Mouse (Mus musculus) embryonic stem cell, embryonic (primary cell): ENCODE data around the gene Tcp10a.
"Not testable (repeated sequence)": the region's sequence is repeated elsewhere in the genome, so short reads cannot be mapped to it uniquely, and the experiment has no call there.

Source experiments
- CTCF ChIA-PET, 4 experiments: fragments of 300-600 bp in 2 of 4; fragments of 350-600 bp in 2 of 4; sonication (Branson Sonifier 250); formaldehyde crosslinking; loops; one replicate each; lab custom pipeline; 2022; ENCODE audit warnings: inconsistent platforms in 2 of 4; lab: Charles Lee
- POLR2A ChIA-PET, 4 experiments: fragments of 300-600 bp in 2 of 4; fragments of 350-600 bp in 2 of 4; sonication (Branson Sonifier 250); formaldehyde crosslinking; loops; one replicate each; lab custom pipeline; 2022; ENCODE audit warnings: antibody characterized with exemption in 4 of 4, inconsistent platforms in 1 of 4; lab: Charles Lee

Gene Tcp10a

DNA sequence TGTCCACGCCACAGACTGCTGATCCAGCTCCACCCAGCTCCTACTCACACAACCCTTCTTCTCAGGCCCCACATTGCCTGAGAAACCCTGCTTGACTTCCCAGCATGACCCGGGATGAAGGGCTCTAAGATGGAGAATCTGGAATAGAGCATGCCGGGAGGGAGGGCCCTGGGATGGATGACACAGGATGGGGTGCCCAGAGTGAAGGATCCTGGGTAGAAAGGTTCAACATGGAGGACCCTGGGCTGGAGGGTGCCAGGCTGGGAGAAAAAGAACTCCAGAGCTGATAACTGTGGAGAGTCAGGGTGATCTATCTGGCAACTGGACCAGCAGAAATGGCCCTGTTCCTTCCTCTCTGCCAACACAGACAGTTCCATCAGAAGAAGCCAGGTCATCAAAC, 41.2 kb downstream of the Tcp10a start:
- POLR2A ChIA-PET, CTCF ChIA-PET: not testable (repeated sequence)

DNA sequence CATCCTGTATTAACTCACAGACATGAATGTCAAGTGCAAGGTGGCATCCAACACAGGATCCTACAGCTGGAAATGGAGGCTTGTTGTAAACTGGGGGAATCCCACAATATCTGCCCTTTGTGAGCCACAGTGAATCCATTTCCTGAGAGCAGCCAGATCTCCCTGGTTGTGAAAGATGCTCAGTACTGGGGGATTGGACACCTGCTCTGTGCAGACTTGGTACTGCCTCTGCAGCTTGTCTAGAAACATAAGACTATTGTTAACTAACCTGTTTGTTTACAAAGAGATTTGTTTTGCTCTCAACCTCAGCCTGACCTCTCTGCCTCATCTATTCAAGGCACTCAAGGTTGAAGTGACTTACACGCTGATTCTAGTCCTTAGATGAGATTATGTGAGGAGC, 41.8 kb downstream of the Tcp10a start:
- POLR2A ChIA-PET, CTCF ChIA-PET: not testable (repeated sequence)

DNA sequence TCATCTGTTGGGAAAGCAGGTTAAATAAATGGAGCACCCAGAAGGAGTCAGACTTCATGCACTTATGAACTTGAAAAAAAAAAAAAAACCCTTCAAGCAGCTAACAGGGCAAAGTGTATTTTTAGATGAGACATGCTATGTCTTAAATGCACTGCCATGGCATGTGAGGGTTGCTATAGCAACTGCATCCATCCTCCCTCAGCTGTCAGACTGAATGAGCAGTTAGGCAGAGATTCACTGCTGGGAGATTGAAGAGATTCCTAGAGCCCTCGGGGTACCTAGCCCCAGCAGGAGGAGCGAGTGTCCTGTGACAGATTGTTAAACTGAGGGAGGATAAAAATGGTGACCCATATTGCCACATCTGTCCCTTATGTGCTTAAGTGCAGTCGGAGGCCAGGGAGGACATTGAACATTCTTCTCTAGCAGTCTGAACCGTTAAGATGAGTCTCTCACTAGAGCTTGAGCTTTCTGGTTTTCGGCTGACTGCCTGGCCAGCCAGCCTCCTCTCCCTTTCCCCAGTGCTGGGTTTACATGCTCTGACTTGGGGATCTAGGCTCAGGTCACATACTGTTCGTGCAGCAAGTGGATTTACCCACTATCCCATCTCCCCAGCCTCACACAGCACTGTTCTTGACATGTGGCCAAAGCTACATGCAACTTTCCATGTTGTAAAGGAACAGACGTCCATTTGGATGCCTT, 42.4 kb downstream of the Tcp10a start:
- POLR2A ChIA-PET, CTCF ChIA-PET: not testable (repeated sequence)

DNA sequence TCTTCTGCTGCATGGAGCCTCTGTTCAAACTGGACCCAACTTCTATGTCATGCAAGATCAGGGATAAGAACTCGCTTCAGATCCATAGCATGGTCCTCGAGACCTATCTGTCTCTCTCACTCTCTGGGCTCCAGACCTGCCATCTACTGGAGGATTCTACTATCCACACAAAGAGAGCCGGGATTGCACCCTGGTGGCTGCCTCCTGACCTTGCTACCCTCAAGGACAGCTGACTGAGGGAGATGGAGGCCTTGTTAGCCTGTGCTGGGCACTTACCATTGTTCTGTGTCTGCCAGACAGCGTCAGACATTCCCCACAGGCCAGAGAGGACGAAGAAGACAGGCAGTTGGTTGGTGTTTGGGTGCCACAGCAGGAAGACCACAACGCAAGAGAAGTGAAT, 45.0 kb downstream of the Tcp10a start:
- POLR2A ChIA-PET, CTCF ChIA-PET: not testable (repeated sequence)

DNA sequence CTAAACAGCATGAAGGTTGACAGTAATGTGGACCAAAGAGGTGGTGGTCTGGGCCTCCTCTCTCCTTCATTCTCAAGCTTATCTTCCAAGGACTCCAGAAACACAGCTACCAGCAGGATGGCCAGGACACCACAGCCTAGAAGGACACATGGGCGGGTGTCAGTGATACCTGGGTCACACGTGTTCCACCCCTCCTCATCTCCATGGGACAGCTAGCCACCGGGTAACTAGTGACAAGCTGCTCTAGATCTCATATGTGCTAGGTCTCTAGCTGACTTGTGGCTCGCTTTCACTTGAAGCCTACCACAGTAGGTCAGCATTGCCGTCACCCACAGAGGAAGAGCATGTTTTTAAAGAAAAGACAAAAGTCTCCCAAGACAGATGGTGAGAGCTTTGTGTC, 47.4 kb downstream of the Tcp10a start, which contains the start of gene Gm49630:
Gene Gm49630 (minus strand): TSS at position 101 of the 400 bp plus-strand sequence.
- CTCF ChIA-PET, POLR2A ChIA-PET: not testable (repeated sequence)

DNA sequence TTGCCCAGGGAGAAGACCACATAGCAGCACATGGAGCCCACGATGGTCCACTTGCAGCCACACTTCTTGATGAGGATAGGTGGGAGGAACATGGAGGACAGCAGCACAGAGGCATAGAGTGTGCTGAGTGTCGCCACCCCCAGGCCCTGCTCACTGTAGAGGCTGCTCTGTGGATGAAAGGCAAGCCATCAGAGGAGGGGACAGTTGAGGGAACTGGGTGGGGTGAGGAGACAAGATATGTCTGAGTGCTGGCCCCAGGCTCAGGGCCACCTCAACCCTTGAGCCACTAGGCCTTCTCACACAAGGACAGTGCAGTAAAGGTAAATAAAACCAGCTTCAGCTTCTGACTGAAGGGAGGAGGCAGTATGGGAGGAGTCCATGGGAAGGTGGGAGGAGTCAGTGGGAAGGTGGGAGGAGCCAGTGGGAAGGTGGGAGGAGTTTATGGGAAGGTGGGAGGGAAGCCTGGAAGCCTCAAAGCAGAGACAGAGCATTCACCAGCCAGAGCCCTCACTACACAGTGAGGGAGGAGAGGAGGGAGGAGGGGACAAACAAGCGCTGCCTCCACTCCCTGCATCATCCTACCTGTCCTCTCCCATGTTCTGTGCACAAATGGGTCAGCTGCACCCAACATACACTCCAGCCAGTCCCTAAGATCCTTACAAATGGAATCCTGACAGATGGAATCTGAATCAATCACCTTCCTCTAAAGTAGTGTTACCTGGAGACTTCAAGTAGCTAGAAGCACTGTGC, 52.7 kb downstream of the Tcp10a start:
- CTCF ChIA-PET, POLR2A ChIA-PET: not testable (repeated sequence)

DNA sequence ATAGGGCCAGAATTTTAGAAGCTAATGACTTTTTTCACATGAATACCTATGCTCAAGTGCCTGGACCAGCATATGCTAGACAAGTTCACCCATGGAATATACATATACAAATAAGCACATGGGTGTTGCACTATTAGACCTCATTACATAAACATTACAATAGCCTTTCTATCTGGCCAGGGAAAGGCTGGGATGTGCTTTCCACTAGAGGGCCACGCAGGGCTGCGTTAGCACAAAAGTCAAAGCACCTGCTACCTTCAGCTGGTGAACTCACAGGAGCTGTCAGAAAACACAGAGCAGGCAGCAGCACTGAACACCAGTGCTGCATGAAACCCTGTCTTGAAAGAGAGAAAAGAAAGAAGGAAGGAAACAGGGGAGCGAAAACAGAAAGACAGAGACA, 53.5 kb downstream of the Tcp10a start:
- CTCF ChIA-PET, result not testable (repeated sequence)

DNA sequence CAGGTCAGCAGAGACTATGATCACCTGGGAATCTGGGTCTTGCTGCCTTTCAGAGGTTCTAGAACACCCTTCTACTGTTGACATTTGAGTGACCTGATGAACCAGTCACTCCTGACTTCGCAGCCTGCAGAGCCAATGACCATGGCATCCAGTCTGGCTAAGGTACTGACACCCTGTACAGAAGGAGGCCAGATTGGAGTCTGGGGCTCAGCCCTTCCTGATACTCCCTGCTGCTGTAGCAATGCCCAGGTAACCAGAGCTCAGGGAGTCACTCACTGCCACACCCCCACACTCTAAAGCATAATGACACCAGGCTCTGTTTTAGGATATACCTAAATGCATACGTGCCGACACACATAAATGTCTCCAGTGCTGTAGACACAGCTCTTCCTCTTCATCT, 58.3 kb downstream of the Tcp10a start:
- CTCF ChIA-PET, POLR2A ChIA-PET: not testable (repeated sequence)

More for the DNA sequence above, 53.5 kb downstream of the Tcp10a start:
- POLR2A ChIA-PET, result not testable (repeated sequence)

DNA sequence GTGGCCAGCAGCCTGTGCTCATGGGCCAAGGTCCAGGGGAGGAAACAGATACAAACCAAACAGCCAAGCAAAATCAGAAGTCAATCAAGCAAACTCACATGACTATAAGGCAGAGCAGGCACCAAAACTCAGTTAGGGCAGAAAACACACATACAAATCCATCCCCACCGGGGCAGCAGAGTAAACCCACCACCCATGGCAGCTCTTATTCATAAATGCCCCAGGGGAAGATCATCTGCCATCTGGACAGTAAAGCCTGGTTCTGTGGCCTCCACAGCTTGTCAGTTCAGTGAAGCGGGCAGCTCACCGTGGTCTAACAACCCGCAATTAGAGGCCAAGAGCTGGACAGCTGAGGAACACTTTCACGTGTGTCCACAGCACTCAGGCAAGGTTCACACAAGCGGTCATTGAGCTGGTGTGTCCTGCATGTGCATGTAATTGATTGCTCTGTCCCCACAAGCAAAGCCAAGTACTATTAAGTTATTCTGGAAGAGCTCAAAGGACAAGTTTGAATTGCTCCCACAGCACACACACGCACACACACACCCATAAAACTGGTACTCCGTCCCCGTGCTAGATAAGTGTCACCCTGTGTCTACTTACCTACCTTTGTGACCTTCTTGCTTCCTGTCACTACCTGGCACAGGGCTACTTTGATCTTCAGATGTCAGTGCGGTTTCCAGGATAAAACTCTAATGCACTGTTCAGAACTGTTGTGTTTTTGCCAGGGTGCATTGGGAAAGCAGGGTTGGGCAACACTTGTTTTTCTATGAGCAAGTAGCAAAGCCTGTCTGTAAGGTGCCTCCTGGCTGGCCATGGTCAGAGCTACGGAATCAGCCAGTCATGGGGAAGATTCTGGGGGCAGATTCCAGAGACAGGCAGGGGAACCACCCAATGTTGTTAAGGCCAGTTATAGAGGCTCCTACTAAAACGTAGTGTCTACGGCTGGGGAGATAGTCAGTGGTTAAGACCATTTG, 59.0 kb downstream of the Tcp10a start:
- POLR2A ChIA-PET, CTCF ChIA-PET: not testable (repeated sequence)

DNA sequence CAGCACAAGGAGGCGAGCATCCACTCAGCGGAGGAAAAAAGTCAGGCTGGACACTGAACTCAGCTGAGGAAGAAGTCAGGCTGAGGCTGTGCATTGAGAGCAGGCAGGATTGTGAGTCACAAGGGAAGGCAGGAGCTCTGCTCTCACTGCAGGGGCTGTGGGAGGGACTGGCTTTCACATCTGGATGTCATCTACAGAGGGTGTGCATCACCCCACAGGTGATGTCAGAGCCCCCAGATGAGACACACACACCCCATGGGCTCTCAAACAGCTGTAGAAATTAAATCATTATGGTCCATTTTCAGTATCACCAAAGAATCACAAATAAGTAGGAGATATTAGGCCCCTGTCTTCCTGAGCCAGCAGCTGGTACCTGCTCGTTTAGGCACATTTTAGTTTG, 60.9 kb downstream of the Tcp10a start, which contains the start of gene Unc93a2:
Gene Unc93a2 (minus strand): TSS at position 101 of the 400 bp plus-strand sequence.
- POLR2A ChIA-PET, result not testable (repeated sequence)

DNA sequence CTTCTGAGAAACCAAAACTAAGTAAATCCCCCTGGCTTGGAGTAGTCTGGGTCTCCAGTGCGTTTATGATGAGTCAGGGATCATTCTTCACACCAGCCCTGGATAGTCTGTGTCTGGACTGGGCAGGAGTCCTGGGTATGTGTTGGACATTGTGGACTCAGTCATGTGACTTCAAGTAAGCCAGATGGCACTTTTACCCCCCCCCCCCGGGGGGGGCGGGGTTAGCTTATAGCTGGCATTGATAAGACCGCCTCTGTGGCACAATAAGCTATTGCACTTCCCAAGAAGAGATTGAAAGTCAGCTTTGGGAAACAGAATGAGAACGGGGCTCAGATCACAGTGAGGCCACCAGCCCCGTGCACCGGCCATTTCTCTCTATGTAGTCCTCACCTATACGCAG, 61.6 kb downstream of the Tcp10a start:
- POLR2A ChIA-PET, CTCF ChIA-PET: not testable (repeated sequence)

More for the DNA sequence above, 60.9 kb downstream of the Tcp10a start, which contains the start of gene Unc93a2:
- CTCF ChIA-PET, result not testable (repeated sequence)

DNA sequence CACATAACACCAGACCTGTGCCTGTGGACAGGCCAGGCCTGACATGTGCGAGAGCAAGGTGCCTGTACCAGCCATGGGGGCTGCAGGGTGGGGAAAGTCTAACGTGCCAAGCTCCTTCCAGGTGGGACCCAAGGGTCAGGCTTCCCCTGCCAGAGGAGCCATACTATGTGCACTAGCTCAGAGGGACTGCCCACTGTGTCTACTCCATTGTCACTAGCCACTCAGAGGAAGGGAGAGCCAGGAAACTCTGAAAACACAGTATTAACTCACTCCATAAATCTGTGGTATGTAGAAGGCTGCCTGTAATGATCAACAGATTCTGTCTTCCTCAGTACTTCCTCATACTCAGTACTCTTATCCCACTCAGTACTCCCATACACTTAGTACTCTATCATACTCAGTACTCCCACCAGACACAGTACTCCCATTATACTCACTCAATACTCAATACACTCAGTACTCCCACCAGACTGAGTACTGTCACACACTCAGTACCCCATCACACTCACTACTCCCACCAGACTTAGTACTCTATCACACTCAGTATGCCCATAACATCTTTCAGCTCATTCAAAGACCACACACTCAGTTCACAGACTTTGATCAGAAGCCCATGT, 64.0 kb downstream of the Tcp10a start:
- POLR2A ChIA-PET, CTCF ChIA-PET: not testable (repeated sequence)

DNA sequence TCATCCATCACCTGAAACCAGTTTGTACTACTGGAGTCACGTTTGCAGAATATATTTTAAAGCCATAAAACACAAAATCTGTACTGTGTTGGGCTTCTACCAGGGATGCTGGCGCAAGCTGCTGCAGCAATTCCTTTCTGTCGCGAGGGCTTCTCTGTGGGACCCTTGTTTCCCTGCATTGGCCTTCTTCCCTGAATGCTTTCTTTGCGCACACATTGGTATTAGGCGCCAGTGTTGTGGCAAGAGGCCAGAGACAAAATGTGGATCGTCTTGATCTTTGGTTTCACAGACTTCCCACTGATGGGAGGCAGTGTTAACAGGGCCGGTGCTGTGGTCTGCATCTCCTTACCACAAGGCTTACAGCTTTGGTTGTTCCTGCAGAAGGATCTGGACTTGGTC, 64.5 kb downstream of the Tcp10a start:
- POLR2A ChIA-PET, CTCF ChIA-PET: not testable (repeated sequence)

DNA sequence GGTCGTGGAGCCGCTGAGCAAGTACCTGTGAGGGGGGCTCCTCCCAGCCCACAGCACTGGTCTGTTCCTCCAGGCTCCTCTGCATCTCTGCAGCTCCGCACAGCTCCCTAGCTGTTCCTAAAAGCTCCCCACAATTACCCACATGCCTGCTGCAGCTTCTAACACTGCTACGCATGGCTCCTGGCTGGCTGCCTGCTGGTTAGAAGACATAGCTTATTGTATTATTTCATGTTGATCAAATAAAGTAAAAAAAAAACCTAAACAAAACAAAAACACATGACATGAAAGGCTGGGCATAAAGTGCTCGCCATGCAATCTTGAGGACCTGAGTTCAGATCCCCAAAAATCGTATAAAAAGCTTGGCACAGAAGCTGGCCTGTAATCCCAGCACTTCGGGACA, 65.5 kb downstream of the Tcp10a start:
- CTCF ChIA-PET, POLR2A ChIA-PET: not testable (repeated sequence)

DNA sequence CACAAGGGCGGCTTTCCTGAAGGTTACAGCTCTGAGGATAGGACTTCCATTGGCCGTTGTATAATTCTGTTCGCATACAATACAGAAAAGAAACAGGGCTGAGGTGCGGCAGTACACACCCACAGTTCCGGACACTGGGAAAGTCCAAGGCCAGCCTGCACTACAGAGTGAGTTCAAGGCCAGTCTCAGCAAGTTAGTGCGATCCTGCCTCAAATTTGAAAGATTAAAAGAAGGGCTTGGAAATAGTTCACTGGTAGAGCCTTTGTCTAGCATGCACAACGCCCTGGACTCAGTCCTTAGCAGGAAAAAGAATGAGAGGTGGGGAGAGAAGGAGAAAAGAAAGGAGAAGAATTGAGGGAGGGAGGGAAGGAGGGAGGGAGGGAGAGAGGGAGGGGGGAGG, 70.7 kb downstream of the Tcp10a start:
- CTCF ChIA-PET, POLR2A ChIA-PET: not testable (repeated sequence)
